Mouse (Mus musculus) lung, postnatal 0 days (tissue): ENCODE measurements around the gene Map3k14. TPM values are rescaled to one million over a fixed set of nuclear protein-coding genes. Genes with fewer than 3 reads are reported as not detected.

Experiments used
- ATAC-seq: fragments of 200-750 bp; cut with Nextera tagmentation; 2 replicates; pipeline ENCODE4 v1.8.0; 2017; ENCODE audit warnings: moderate library complexity
- DNase-seq: peaks from one replicate; pipeline ENCODE4 v3.0.0-alpha.2; 2016; ENCODE audit warnings: low spot score
- H3K27ac ChIP-seq: fragments of 300-500 bp; sonication (generic); 2 replicates; pipeline ENCODE4 v1.5.1; 2014; ENCODE audit warnings: antibody characterized with exemption, mild to moderate bottlenecking, low read length, mixed read lengths
- H3K27me3 ChIP-seq: fragments of 300-500 bp; sonication (generic); replicated peaks from 2 replicates; pipeline ENCODE4 v1.6.1; 2014; ENCODE audit warnings: low read length, mixed read lengths; ENCODE audit not compliant: insufficient read depth
- H3K36me3 ChIP-seq: fragments of 300-500 bp; sonication (generic); 2 replicates; pipeline ENCODE4 v1.6.1; 2014; ENCODE audit warnings: low read length, mixed read lengths; ENCODE audit not compliant: insufficient read depth
- H3K4me1 ChIP-seq: fragments of 300-500 bp; sonication (generic); 2 replicates; pipeline ENCODE4 v1.6.1; 2014; ENCODE audit warnings: antibody characterized with exemption, low read depth, low read length, mixed read lengths; ENCODE audit not compliant: insufficient read depth
- H3K4me2 ChIP-seq: fragments of 300-500 bp; sonication (generic); replicated peaks from 2 replicates; pipeline ENCODE4 v1.6.1; 2014; ENCODE audit warnings: low read depth, mild to moderate bottlenecking, low read length, moderate library complexity, mixed read lengths
- H3K4me3 ChIP-seq: fragments of 300-500 bp; sonication (generic); 2 replicates; pipeline ENCODE4 v1.5.1; 2014; ENCODE audit warnings: low read depth, low read length
- H3K9ac ChIP-seq: fragments of 300-500 bp; sonication (generic); replicated peaks from 2 replicates; pipeline ENCODE4 v1.6.1; 2014; ENCODE audit warnings: low read depth, mild to moderate bottlenecking
- H3K9me3 ChIP-seq: fragments of 300-500 bp; sonication (generic); 2 replicates; pipeline ENCODE4 v1.6.1; 2016; ENCODE audit warnings: low read length, mixed read lengths
- CTCF ChIP-seq: IDR thresholded peaks from 2 replicates; pipeline ENCODE4 v1.5.1; 2016; ENCODE audit warnings: antibody characterized with exemption, mild to moderate bottlenecking
- EP300 ChIP-seq: IDR thresholded peaks from 2 replicates; pipeline ENCODE4 v1.6.1; 2016; ENCODE audit warnings: antibody characterized with exemption, mild to moderate bottlenecking, control low read depth
- WGBS: fragments of 180-500 bp; shearing (Covaris S2); extraction: QIAGEN DNeasy Blood & Tissue Kit; methylation state at CpG from one replicate; pipeline ENCODE4 v1.1.7; 2014; 5-methylcytosine and 5-hydroxymethylcytosine counted together
- polyA plus RNA-seq: library from polyadenylated mRNA; unstranded; fragments of >200 nt; fragmentation: Nextera tagmentation; extraction: Ambion mirVana; gene quantifications from 2 replicates; pipeline ENCODE4 v1.2.1, GENCODE M21; 2015

Map3k14 gene
- polyA plus RNA-seq, 1 experiment from 2014 or later = 2.6 TPM

DNA sequence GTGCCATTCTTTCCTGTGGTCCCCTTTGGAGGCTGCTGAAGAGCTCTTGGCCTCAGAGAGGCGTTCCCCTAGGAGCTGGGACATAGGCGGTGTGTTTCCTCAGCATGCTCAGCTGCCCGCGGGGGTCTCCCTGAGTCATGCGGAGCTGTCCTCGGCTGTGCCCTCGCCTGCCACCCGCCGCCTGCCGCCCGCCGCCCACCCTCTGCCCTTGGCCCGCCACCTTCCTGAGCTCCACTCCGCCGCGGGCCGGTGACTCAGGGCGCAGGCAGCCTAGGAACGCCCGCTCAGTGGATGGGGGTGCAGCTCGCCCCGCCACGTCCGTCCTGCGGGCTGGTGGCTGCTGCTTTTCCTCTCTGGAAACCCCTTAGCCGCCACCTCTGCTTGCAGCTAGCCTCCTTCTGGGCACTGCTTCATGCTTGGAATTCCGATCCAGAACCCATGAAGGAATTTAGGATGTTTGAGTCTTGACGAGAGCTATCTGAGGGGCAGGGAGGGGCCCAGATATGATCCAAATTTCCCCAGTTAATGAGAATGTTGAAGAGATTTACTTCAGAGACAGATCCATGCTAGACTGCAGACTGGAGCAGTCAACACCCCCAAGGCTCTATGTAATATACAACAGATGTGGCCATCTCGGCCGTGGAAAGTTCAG, 44.8 kb upstream of the Map3k14 start:
- Histone ChIP-seq H3K27ac (peak overlapping the region; percentile 76), H3K4me2 (peak overlapping the region; percentile 63), H3K4me3 (peak overlapping the region; percentile 26), H3K9ac (peak overlapping the region; percentile 23; the same call in 1 of the 2 replicates), H3K27me3 (no peaks in the 10 kb centered on the region), H3K9me3 (no peaks in the 10 kb centered on the region), H3K36me3 (no peaks in the 10 kb centered on the region), H3K4me1 (peaks cover 6% of the 10 kb centered on the region; the same call in 1 of the 2 replicates)
- WGBS = 1% methylated on average over 29 of the region's 30 CpGs
- DNase-seq (peak; percentile 88), ATAC-seq (peak; percentile 96)
- TF ChIP-seq EP300 (no peak), CTCF (no peak)

DNA sequence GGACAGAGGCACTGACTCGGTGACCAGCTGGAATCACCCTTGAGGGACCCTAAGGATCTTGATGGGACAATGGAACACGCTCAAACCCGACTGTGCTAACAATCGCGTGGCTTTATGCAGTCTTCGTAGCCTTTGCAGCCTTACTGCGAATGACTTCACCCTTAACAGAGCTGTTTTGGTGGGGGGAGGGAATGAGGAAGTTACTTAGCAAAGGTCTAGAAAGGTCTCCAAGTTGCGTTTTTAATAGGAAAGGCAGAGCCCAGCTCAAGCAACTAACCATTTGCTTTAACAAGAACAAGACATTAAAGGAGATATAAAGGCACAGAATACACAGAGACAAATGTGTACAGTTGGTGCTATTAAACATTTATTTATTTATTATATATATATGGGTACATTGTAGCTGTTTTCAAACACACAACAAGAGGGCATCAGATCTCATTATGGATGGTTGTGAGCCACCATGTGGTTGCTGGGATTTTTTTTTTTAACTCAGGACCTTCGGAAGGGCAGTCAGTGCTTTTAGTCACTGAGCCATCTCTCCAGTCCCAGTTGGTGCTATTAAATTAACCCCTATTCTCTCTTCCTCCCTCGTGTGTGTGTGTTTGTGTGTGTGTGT, 42.8 kb upstream of the Map3k14 start:
- 61% methylated on average over 10 of the region's 10 CpGs for WGBS
- TF ChIP-seq CTCF = no peak
- TF ChIP-seq EP300 = no peak
- peaks cover 6% of the 10 kb centered on the region; the same call in 1 of the 2 replicates for H3K4me1 ChIP-seq
- H3K27ac ChIP-seq = no peak overlapping the region
- no peak overlapping the region for H3K9ac ChIP-seq
- no peak overlapping the region for H3K4me3 ChIP-seq
- DNase-seq (no peak), ATAC-seq (no peak)
- no peak overlapping the region for H3K4me2 ChIP-seq
- H3K9me3 ChIP-seq = no peaks in the 10 kb centered on the region
- H3K27me3 ChIP-seq = no peaks in the 10 kb centered on the region
- no peaks in the 10 kb centered on the region for H3K36me3 ChIP-seq

DNA sequence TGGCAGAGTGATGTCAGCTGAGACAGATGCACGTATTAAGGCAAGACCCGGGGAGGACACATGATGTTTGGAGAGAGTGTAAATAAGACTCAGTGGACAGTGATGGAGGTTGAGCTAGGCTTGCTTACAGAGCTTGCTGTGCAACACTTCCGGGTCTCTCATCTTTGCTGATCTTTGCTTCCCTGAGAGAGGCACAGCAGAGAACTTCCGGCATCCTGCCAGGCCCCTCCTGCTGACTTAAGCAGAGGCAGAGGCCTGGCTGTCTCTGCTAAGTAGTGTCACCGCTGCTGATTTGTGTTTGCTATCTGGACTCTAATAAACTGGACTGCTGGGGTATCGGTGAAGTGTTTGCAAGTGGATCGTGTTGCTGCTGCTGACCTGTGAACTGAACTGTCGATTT, 40.6 kb upstream of the Map3k14 start:
- 36% methylated on average over 8 of the region's 8 CpGs for WGBS
- ATAC-seq (no peak), DNase-seq (peak; percentile 46)
- no peak for TF ChIP-seq EP300
- no peak for TF ChIP-seq CTCF
- Histone ChIP-seq H3K27ac (no peak overlapping the region), H3K4me2 (no peak overlapping the region), H3K36me3 (no peaks in the 10 kb centered on the region), H3K27me3 (no peaks in the 10 kb centered on the region), H3K9me3 (no peaks in the 10 kb centered on the region), H3K4me1 (peaks cover 5% of the 10 kb centered on the region; the same call in 1 of the 2 replicates), H3K9ac (no peak overlapping the region), H3K4me3 (no peak overlapping the region)

DNA sequence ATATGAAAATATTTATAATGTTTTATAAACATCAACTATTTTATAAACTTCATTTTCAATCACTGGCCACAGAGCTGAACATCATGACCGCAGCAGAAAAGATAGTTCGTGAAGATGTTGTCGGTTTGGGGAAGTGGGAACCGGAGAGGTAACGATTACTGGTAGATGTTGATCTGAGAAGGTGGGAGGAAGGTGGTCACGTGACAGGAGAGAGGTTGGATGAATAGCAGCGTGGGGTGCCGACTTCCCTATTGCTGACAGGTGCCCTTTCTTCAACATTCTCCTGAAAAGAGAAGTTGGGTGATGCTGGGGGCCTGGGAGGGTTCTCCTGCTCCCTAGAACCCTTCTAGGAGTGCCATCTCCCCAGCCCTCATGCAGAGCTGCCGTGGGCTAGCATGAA, 37.3 kb upstream of the Map3k14 start:
- Histone ChIP-seq H3K4me2 (no peak overlapping the region), H3K9ac (no peak overlapping the region), H3K36me3 (no peaks in the 10 kb centered on the region), H3K4me1 (no peaks in the 10 kb centered on the region), H3K4me3 (no peak overlapping the region), H3K27ac (no peak overlapping the region), H3K9me3 (no peaks in the 10 kb centered on the region), H3K27me3 (no peaks in the 10 kb centered on the region)
- DNase-seq (no peak), ATAC-seq (no peak)
- WGBS = 77% methylated on average over 9 of the region's 9 CpGs
- TF ChIP-seq CTCF (no peak), EP300 (no peak)

DNA sequence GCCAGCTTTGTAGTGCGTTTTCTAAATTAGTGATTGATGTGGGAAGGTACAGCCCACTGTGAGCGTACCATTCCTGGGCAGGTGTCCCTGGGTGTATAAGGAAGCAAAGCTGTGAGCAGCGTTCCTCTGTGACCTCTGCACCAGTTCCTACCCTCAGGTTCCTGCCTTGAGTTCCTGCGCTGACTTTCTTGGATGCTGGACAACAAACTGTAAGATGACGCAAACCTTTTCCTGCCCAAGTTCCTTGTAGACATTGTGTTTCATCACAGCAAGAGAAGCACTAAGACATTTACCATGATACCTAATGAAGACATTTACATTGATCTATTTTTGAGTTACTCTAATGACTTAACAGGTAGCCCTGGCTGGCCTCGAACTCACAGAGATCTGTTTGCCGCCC, 27.5 kb upstream of the Map3k14 start:
- WGBS = 85% methylated on average over 7 of the region's 7 CpGs
- ATAC-seq = no peak
- H3K9ac ChIP-seq = no peak overlapping the region

DNA sequence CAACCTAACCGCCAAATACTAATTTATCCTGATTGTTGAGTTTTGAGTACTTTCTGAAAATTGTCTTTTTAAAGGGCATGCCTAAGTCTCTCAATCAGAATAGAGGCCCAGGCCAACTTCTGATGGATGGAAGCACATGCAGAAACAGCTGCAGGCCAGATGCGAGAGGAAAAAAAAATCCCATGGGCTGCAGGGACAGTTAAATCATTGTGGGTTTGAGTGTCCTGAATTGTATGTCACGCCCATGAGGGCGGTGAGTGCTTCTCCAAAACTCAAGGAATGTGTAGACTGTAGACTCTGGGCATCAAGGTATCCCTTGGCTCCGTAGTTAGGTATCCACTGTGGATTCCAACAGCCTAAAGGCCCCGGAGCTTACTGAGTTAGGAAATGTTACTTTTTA, 26.8 kb upstream of the Map3k14 start:
- no peak for ATAC-seq
- H3K36me3 ChIP-seq = no peaks in the 10 kb centered on the region
- H3K4me2 ChIP-seq = no peak overlapping the region
- no peak overlapping the region for H3K4me3 ChIP-seq
- no peaks in the 10 kb centered on the region for H3K9me3 ChIP-seq
- H3K27me3 ChIP-seq = no peaks in the 10 kb centered on the region
- H3K9ac ChIP-seq = no peak overlapping the region
- H3K4me1 ChIP-seq = peaks cover 14% of the 10 kb centered on the region; the same call in 1 of the 2 replicates
- H3K27ac ChIP-seq = no peak overlapping the region
- no peak for TF ChIP-seq CTCF
- no peak for TF ChIP-seq EP300
- no peak for DNase-seq
- WGBS = 57% methylated on average over 6 of the region's 6 CpGs

More for the DNA sequence above, 27.5 kb upstream of the Map3k14 start:
- Histone ChIP-seq H3K4me2 (no peak overlapping the region), H3K9me3 (no peaks in the 10 kb centered on the region), H3K4me3 (no peak overlapping the region), H3K4me1 (peaks cover 14% of the 10 kb centered on the region; the same call in 1 of the 2 replicates), H3K27ac (no peak overlapping the region), H3K36me3 (no peaks in the 10 kb centered on the region), H3K27me3 (no peaks in the 10 kb centered on the region)
- TF ChIP-seq EP300 (no peak), CTCF (no peak)
- no peak for DNase-seq
